Mouse (Mus musculus) cerebellum, postnatal 36 days (tissue): ENCODE data around the gene Adnp.
A peak's percentile ranks its signal among the peaks of the same experiment; 100 is the strongest.

Source experiments
- DNase-seq, 2 experiments: peaks; one replicate each; pipeline ENCODE4 v3.0.0; 2021 to 2022; ENCODE audit warnings: mixed read lengths in 2 of 2

The Adnp gene

DNA sequence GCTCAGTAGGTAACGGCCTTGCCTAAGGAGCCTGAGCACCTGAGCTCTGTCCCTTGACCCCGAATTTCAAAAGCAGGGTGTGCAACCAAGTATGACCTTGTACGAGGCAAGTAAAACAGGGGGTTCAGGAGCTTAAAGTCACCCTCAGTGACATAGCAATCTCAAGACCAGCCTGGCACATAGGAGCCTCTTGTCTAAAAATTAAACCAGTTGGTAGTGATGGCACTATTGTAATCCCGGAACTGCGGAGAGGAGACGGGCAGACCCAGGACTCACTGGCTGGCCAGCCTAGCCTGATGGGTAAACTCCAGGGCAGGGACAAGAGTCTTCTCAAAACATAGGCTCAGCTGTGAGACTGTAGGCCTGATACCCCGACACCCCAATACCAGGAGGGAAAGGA is 51.2 kb downstream of the Adnp start:
- no peak for DNase-seq

GRCm38 (mm10) chr2:168154090-168154881 is 52.6 kb downstream of the Adnp start:
- DNase-seq: peak in 1 of 2 experiments; percentile 28

- no peak for DNase-seq
These were observed 57.7 kb downstream of the Adnp start for GRCm38 (mm10) chr2:168149241-168149640.

- DNase-seq: no peak
These were observed 59.0 kb downstream of the Adnp start for GRCm38 (mm10) chr2:168147722-168148432.

- DNase-seq: no peak
These were observed 61.5 kb downstream of the Adnp start for GRCm38 (mm10) chr2:168145437-168145836.

DNA sequence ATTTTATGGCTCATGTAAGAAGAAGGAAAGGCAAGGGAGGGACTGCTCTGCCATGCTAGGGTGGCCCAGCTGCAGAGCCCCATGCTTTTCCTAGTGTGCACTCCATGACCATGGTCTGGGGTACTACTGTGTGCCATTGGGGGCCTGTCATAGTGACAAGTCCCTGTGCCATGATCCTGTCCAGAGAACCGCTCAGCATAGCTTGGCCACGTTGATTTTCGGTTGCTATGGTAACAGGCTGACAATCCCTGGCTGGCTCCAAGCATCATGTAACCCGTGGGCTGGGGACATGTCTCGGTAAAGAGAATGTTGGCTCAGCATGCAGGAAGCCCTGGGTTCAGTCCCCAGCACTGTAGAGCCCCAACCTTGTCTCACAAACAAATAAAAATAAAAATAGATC is 63.1 kb downstream of the Adnp start:
- no peak for DNase-seq

DNA sequence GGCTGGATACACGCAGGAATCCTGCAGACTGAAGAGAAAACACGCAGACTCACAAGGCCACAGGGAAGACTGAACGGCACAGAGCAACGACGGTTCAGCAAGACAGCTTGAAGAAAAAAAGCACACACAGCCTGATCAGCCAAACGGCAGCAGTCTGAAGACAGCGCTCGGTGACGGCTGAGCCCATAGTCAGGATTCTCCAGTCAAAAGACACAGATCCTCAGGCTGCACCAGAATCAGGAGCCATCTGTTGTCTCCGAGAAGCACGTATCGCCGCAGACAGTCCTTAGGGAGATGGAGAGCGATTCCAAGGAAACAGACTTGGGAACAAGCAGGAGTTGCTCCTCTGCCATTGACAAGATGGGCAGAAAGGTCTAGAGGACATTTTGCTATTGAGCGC is 69.8 kb downstream of the Adnp start:
- DNase-seq: no peak
